Mouse (Mus musculus): ENCODE data around the gene Dgka. TPM values are rescaled to one million over a fixed set of nuclear protein-coding genes. Genes with fewer than 3 reads are reported as not detected.

Gene Dgka
- polyA plus RNA-seq, 1 experiment from 2014 or later = 7.0 TPM

GRCm38 (mm10) chr10:128705317-128705693 lies 39.4 kb downstream of the Dgka start:
- peak overlapping the region; percentile 47 for H3K27ac ChIP-seq
- peaks cover 18% of the 10 kb centered on the region for H3K36me3 ChIP-seq (ENCODE audit: inconsistent target)
- H3K4me3 ChIP-seq (ENCODE audit: inconsistent target) = peak overlapping the region; percentile 15; the same call in 1 of the 2 replicates
- 32% methylated on average over 11 of the region's 11 CpGs for WGBS (ENCODE audit: missing documents)
- peaks cover 25% of the 10 kb centered on the region for H3K79me2 ChIP-seq (ENCODE audit: inconsistent target)

GRCm38 (mm10) chr10:128704491-128705316 lies 40.0 kb downstream of the Dgka start, which contains the start of gene Cdk2:
Cdk2 (minus strand) TSS chr10:128705031.
- WGBS (ENCODE audit: missing documents) = 2% methylated on average over 48 of the region's 62 CpGs

GRCm38 (mm10) chr10:128703895-128704294 lies 40.8 kb downstream of the Dgka start, which contains the start of gene Pmel:
Pmel (plus strand) TSS chr10:128704195.
- H3K79me2 ChIP-seq (ENCODE audit: inconsistent target) = peaks cover 25% of the 10 kb centered on the region
- H3K4me3 ChIP-seq (ENCODE audit: inconsistent target) = peak within 1 kb of the TSS; percentile 92
- H3K27ac ChIP-seq = peak within 1 kb of the TSS; percentile 77
- 16% methylated on average over 4 of the region's 4 CpGs for WGBS (ENCODE audit: missing documents)
- peaks cover 33% of the 10 kb centered on the region for H3K36me3 ChIP-seq (ENCODE audit: inconsistent target)

More at GRCm38 (mm10) chr10:128704491-128705316, 40.0 kb downstream of the Dgka start, which contains the start of gene Cdk2:
- Histone ChIP-seq H3K36me3 (ENCODE audit: inconsistent target) (peaks cover 24% of the 10 kb centered on the region), H3K79me2 (ENCODE audit: inconsistent target) (peaks cover 25% of the 10 kb centered on the region), H3K27ac (peak within 1 kb of the TSS; percentile 77), H3K4me3 (ENCODE audit: inconsistent target) (peak within 1 kb of the TSS; percentile 92)

GRCm38 (mm10) chr10:128702328-128703007 lies 42.2 kb downstream of the Dgka start:
- Histone ChIP-seq H3K4me3 (ENCODE audit: inconsistent target) (no peak overlapping the region), H3K36me3 (ENCODE audit: inconsistent target) (peaks cover 40% of the 10 kb centered on the region), H3K27ac (peak overlapping the region; percentile 8; the same call in 1 of the 2 replicates), H3K79me2 (ENCODE audit: inconsistent target) (peaks cover 25% of the 10 kb centered on the region)
- 50% methylated on average over 6 of the region's 6 CpGs for WGBS (ENCODE audit: missing documents)

GRCm38 (mm10) chr10:128700712-128701111 lies 43.9 kb downstream of the Dgka start:
- peaks cover 40% of the 10 kb centered on the region for H3K36me3 ChIP-seq (ENCODE audit: inconsistent target)
- H3K4me3 ChIP-seq (ENCODE audit: inconsistent target) = no peak overlapping the region
- 100% methylated on average over 4 of the region's 5 CpGs for WGBS (ENCODE audit: missing documents)
- H3K27ac ChIP-seq = no peak overlapping the region
- peaks cover 25% of the 10 kb centered on the region for H3K79me2 ChIP-seq (ENCODE audit: inconsistent target)

- no peak overlapping the region for H3K4me3 ChIP-seq (ENCODE audit: inconsistent target)
- H3K36me3 ChIP-seq (ENCODE audit: inconsistent target) = peaks cover 40% of the 10 kb centered on the region
- H3K79me2 ChIP-seq (ENCODE audit: inconsistent target) = peaks cover 35% of the 10 kb centered on the region
- WGBS (ENCODE audit: missing documents) = 95% methylated on average over 8 of the region's 11 CpGs
- no peak overlapping the region for H3K27ac ChIP-seq
These were observed 45.0 kb downstream of the Dgka start for GRCm38 (mm10) chr10:128699611-128700010.

- H3K4me3 ChIP-seq (ENCODE audit: inconsistent target) = no peak overlapping the region
- peaks cover 37% of the 10 kb centered on the region for H3K79me2 ChIP-seq (ENCODE audit: inconsistent target)
- WGBS (ENCODE audit: missing documents) = 92% methylated on average over 5 of the region's 5 CpGs
- peaks cover 40% of the 10 kb centered on the region for H3K36me3 ChIP-seq (ENCODE audit: inconsistent target)
- no peak overlapping the region for H3K27ac ChIP-seq
These were observed 45.6 kb downstream of the Dgka start for GRCm38 (mm10) chr10:128699006-128699405.

- no peak overlapping the region for H3K4me3 ChIP-seq (ENCODE audit: inconsistent target)
- 88% methylated on average over 4 of the region's 6 CpGs for WGBS (ENCODE audit: missing documents)
- H3K36me3 ChIP-seq (ENCODE audit: inconsistent target) = peaks cover 40% of the 10 kb centered on the region
- peak overlapping the region; percentile 63 for H3K27ac ChIP-seq
- H3K79me2 ChIP-seq (ENCODE audit: inconsistent target) = peaks cover 38% of the 10 kb centered on the region
These were observed 47.5 kb downstream of the Dgka start for GRCm38 (mm10) chr10:128697072-128697725.

GRCm38 (mm10) chr10:128695992-128696807 lies 48.5 kb downstream of the Dgka start, which contains the start of gene Rab5b:
Rab5b (minus strand) TSS chr10:128696264.
- WGBS (ENCODE audit: missing documents) = 2% methylated on average over 40 of the region's 40 CpGs
- peak within 1 kb of the TSS; percentile 73 for H3K27ac ChIP-seq
- H3K36me3 ChIP-seq (ENCODE audit: inconsistent target) = peaks cover 31% of the 10 kb centered on the region
- H3K79me2 ChIP-seq (ENCODE audit: inconsistent target) = peaks cover 44% of the 10 kb centered on the region
- peak within 1 kb of the TSS; percentile 83 for H3K4me3 ChIP-seq (ENCODE audit: inconsistent target)

- H3K27ac ChIP-seq = peak overlapping the region; percentile 73
- H3K36me3 ChIP-seq (ENCODE audit: inconsistent target) = peaks cover 24% of the 10 kb centered on the region; the same call in 1 of the 2 replicates
- under 1% methylated on average over 21 of the region's 22 CpGs for WGBS (ENCODE audit: missing documents)
These were observed 49.2 kb downstream of the Dgka start for GRCm38 (mm10) chr10:128695411-128695991.

GRCm38 (mm10) chr10:128674469-128675008 lies 70.1 kb downstream of the Dgka start:
- H3K36me3 ChIP-seq (ENCODE audit: inconsistent target) = peaks cover 4% of the 10 kb centered on the region; the same call in 1 of the 2 replicates
- 4% methylated on average over 9 of the region's 9 CpGs for WGBS (ENCODE audit: missing documents)
- H3K27ac ChIP-seq = no peak overlapping the region
- peak overlapping the region; percentile 48 for H3K4me3 ChIP-seq (ENCODE audit: inconsistent target)
- no peaks in the 10 kb centered on the region for H3K79me2 ChIP-seq (ENCODE audit: inconsistent target)

More at GRCm38 (mm10) chr10:128695411-128695991, 49.2 kb downstream of the Dgka start:
- Histone ChIP-seq H3K4me3 (ENCODE audit: inconsistent target) (peak overlapping the region; percentile 83), H3K79me2 (ENCODE audit: inconsistent target) (peaks cover 51% of the 10 kb centered on the region)

- H3K27ac ChIP-seq = no peak within 1 kb of the TSS
- H3K79me2 ChIP-seq (ENCODE audit: inconsistent target) = no peaks in the 10 kb centered on the region
- under 1% methylated on average over 52 of the region's 60 CpGs for WGBS (ENCODE audit: missing documents)
- H3K36me3 ChIP-seq (ENCODE audit: inconsistent target) = no peaks in the 10 kb centered on the region
- H3K4me3 ChIP-seq (ENCODE audit: inconsistent target) = peak within 1 kb of the TSS; percentile 48
These were observed 70.7 kb downstream of the Dgka start, which contains the start of gene Suox for GRCm38 (mm10) chr10:128673763-128674468. Suox (minus strand) TSS chr10:128674073.

Data from macrophage (primary cell).